Mouse (Mus musculus) cerebellum, postnatal 14 days (tissue): ENCODE results near the gene Cebpz.
A peak's percentile ranks its signal among the peaks of the same experiment; 100 is the strongest.

Experiments
- DNase-seq, 2 experiments: peaks; one replicate each; pipeline ENCODE4 v3.0.0; 2021; ENCODE audit warnings: mixed read lengths in 2 of 2

The Cebpz gene

DNA sequence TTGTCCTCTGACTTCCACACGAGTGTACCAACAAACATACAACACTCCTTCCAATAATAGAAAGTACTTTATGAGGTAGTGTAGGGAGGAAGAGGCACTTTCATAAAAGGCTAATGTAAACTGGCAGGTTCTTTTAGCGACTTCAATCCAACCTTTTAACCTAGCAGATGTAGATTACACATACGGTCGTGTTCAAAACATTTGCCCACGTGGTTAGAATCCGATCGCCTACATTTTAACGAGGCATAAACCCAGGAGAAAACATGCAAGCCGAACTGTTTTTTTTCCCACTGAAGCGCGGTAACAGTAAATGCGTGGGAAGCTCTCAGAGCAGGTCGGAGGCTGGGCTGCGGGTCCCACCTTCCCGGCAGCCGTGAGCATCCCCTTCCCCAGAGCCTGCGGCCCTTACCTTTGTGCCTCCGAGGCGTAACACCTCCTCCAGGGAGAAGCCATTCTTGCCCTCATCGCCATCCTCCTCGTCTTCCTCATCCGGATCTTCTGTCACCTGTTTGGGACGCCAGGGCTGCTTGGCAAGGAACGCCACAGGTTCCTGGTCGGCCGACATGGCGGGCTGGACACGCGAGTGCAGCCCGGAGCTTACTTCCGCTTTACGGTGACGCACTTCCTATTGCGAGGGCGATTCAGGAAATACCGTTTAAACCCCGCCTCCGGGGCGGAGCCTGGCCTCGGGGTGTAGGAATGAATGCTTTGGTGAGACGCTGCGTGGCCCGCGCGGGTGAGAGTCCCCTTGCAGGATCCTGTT, at the start of gene Cebpz, which contains the start of gene Ndufaf7:
Cebpz (minus strand) TSS at position 601 of the 763 bp plus-strand sequence.
Ndufaf7 (plus strand) TSS at position 671 of the 763 bp plus-strand sequence.
- peak; percentile 98 for DNase-seq

DNA sequence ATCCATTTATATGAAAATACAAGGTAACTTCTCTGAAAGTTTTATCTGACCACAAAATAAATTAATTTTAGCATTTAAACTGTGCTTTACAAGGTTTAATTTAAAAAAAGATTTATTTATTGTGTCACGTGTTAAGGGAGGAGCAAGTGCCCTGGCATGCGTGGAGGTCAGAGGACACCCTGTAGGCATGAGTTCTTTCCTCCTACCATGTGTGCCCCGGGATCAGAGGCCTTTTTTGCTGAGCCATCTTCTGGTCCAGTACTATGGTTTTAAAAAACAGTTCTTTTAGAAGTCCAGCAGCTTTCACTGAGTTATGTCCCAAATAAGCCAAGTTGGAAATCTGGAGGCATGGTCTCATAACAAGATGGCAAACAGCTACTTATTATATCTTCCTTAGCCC, 46.9 kb upstream of the Cebpz start:
- DNase-seq = no peak

DNA sequence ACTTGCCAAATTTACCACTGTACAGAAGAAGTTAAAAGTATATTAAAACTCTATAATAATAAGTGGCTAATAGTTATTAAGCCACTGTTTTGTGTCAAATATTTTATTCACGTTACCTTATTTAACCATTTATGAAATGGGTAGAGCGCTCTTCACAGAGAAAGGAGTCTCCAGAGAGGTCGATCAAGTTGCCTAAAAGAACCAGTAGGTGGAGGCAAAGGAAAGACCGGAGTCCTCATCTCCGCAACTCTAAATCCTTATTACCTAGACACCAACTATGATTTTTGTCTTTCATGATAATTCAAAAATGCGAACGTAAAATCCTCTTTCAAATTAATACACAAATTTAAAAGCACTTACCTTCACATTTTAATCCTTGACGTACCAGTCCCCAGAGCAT, 46.3 kb upstream of the Cebpz start:
- no peak for DNase-seq

DNA sequence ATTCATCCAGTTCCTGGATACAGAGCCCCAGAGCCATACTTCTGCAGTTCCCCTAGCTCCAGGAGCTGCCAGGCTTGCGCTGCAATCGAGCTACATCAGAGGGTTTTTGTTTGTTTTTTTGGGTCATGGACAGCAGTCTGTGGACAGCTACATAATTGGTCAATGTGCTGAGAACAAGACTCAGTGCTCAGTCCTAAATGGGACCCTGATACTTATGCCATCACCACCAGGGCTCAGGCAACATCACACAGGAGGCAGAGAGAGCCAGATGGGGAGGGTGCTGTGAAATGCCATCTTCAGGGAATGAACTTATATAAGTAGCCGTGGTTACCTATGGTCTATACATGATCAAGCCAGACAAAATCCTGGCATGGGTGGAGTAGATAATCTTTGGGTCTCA, 31.6 kb upstream of the Cebpz start:
- no peak for DNase-seq

DNA sequence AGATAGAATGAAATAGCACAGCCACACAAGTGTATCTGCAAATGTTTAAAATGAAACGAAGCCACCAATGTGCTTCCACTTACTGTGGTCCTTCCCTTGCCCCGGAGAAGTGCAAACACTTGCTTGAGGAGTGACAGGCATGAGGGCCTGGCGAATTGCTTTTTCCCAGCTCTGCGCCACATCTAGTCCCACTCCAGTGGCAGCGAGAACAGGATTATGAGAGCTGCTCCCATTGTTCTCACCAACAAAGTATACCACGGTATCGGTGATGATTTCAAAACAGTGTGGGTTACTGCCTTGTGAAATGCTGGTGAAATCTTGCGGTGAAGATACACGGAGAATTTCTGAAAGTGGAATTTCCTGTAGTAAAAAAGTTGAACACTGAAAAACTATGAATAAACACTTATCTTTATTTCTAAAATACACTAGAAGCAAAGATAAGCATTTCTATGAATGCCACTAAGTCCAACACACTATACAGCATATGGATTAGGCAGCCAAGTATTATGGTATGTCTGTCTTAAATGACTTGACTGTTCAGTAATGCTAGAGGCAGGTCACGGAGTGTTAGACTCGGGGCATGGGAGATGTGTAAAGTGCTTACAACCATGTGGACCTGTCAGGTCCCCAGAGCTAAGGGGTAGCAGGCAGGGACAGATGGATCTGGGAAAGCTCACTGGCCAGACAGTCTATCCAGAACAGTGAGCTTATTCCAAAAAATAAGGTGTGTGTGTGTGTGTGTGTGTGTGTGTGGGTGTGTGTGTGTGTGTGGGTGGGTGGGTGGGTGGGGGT, 29.4 kb upstream of the Cebpz start:
- DNase-seq = no peak

DNA sequence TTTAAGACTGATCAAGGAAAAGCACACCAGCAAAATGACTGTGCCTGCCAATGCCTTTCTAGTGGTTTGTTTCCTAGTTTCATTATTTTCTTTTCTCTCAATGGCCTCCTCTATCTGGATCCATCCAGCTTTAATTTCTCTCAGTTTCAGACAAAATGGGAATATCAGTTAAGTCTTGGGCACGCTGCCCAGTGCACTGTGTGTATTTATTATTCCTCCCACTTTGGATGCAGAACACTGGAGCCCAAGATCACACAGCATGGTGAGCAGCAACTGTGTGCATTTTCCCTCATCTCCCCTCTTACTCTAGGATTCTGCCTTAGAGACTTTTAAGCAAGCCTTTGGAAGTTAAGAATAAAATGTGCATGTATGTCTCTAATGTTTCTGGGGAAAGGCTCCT, 27.5 kb upstream of the Cebpz start:
- DNase-seq = peak in 1 of 2 experiments; percentile 11

DNA sequence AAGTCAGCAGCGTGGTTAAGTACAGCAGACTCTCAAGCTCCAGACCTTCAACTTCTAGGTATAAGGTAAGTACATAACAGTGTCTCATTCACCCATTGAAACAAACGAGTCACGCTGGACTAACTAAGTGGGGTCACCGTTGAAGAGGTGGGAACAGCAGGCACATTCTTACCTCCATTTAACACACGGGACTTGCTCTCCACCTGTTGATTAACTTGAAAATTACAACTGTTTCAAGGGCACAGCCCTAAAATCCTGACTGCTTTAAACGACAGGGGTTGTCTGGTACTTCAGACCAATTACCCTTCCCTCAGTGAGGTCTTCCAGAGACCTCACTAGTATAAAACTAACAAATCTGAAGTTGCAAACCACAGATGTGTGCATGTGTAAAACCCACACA, 22.6 kb upstream of the Cebpz start:
- DNase-seq = no peak

DNA sequence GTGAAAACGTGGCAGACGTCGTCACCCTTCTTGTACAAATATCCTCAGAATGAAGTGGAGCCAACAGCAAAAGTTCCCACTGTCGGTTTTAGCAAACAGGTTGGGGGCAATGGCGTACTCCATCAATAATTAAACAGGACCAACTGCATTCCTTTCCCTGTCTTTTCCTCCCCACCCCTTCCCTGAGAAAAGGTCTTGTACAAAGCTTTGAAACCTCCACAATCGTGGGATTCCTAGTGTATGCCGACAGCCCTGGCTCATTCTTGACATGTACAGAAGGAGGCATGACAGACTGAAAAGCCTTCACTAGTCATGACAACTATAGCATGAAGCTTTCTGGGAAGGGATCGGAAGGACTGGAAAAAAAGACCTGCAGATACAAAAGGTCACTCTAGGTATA, 16.4 kb upstream of the Cebpz start:
- DNase-seq = no peak

DNA sequence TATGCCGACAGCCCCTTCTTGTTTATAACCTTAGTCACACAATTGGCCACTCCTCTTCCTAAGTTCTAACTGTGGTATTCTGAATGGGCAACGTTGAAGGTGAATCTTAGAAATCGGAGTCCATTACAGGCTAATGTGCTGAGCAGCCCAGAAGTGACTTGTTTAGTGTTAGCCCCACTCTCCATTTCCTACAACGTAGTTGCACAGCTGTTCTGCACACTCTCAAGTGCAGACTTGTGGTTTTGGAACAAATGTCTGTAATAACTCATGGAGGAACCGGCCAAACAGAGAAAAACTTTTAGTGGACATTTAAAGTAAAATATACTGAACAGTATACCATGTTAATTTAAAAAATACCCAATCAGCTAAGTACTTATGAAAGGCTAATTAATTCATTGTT, 15.2 kb upstream of the Cebpz start:
- DNase-seq = no peak

DNA sequence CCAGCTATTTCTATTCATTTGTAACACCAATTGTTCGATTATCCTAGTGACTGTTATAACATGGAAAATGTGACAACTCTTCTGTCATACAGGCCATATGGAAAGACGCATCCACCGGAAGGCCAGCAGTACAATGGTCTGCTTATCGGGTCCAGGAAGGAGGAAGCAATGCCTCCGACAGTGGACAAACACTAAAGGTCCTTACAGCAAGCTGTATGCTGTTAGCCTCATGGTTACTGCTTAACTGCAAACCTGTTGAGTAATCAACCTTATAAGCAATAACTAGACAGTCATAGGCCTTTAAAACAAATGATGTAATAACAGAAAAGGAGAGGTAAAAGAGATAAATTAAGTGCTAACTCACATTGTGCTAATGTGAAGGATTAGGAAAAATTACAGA, 14.4 kb upstream of the Cebpz start:
- DNase-seq = no peak

DNA sequence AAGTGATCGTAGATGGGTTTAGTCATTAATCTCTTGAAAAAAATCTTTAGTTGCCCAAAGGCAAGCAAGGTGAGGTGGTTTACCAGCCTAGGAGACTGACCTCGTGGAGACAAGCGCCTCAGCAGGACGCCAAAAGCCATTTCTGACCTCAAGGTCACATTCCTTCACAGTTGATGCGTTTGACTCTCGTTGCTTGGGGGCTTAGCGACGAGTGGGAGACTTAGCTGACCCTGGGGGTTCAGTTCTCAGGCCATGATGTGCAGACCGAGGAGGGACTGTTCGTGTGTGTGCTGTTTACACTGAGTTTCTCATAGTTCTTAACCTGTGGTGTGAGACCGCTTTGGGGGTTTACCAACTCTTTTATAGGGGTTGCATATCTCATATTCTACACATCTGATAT, 5.7 kb upstream of the Cebpz start:
- DNase-seq = no peak

DNA sequence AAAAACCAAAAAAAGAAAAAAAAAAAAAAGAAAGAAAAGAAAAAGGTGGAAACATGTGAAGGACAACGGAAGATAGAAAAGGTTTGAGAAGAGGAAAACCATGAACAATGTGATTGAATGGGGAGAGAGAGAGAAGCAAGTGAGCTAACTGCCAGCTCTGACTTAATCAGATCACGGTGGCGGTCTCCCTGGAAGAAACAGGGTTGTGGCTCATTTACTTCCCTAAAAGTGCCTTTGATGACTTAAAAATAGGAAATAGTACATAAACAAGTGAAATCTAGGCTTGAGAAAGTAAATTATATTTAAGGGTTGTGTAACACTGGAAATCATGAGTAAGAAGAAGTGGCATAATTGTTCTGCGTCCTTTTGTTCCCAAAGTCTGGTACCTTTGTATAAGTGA, 2.1 kb upstream of the Cebpz start:
- DNase-seq = no peak

DNA sequence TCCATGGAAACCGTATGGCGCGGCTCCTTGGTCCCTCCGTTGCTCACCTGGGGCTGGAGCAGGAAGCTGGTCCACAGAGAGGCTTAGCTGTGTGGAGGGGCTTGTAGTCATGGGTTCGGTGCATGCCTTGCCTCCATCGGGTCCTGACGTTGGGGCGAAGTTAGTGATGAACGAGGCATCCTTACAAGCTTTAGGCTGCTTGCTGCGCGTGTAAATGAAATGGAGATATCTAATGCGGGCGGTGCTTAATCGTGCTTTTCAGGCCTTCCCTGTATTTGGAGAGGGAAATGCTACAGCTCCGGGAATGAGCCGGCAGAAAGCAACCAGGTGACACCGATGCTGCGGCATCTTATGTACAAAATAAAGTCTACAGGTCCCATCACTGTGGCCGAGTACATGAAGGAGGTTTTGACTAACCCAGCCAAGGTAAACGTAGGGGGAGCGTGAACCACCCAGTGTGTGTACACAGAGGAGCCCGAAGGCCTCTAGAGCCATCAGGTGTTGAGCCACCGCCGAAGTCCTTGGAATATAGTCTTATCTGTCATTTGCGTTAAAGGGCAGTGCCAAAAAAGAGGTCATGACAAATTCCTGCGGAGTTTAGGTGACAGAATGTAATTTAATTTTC, 475 bp upstream of the Cebpz start:
- peak in 1 of 2 experiments; percentile 30 for DNase-seq

DNA sequence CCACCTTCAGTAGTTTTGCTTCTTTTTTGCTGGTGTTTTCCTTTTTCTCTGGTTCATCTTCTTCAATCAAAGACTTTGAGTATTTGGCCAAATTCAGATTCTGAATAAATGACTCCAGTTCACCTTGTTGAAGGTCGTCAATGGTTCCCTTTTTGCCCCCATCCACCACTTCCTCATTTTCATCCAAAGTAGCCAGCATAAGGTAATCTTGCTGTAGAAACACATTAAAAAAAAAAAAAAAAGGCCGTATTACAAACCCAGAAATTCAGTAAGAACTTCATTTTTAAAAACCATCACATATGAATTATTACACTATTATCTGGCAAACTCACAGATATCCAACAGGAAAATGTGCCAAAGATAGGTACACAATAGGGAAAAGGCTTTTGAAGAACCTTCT, 1.0 kb downstream of the Cebpz start:
- no peak for DNase-seq

DNA sequence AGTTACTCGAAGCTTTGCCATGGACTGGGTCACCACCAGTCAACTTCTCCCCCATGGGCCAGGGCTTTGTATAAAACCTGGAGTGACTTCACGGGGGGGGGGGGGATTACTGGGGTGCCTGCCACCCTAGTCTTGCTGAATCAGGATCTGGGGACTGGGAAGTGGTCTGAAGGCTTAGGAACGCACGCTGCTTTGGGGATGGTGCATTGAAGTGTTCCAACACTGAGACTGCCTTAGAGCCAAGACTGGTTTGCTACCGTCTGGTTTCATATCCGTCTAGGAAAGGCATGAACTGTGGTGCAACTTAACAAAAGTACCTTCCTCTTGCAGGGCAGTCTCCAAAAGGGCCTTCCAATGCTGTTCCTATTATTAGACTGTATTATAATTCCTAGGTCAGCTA, 19.2 kb downstream of the Cebpz start:
- no peak for DNase-seq

DNA sequence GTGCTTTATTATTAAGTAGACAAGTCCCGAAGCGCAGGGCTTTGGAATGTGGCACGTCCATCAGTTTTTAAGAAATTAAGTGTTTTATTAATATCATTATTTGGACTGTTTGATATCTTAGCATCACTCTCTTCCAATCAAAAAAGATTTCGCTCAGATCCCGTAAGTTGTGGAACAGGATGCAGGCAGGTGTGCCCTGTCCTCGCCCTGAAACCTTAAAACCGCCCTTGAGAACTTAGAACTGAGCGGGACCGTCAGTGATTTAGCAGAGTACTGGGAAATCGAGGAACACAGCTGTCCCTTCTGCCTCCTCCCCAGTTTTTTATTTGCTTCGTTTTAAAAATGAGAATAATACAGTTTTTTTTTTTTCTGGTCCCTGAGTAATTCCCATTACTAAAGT, 20.0 kb downstream of the Cebpz start:
- DNase-seq = no peak

DNA sequence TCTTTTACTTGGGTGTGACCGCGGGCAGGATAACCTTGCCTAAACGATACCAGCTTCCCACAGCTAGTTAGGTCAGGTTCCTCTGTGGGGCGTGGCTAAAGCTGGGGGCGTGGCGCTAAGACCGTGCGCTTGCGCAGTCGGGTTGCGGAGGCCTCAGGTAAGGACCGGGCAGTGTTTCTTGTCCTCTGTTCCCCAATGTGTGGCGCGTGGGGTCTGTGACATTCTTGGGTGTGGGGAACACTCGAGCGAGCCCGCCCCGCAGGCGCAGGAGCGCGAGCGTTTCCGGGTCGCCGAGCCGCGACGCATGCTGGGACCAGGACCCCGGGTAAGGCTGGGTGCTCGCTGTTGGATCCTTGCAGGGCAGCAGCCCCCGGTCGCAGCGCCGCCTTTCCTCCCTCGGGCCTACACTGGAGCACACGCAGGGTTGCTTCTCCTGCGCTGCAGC, 20.5 kb downstream of the Cebpz start, which contains the start of gene Cebpzos:
Cebpzos (plus strand) TSS at position 132 of the 445 bp plus-strand sequence.
- peak; percentile 94 to 95 for DNase-seq

DNA sequence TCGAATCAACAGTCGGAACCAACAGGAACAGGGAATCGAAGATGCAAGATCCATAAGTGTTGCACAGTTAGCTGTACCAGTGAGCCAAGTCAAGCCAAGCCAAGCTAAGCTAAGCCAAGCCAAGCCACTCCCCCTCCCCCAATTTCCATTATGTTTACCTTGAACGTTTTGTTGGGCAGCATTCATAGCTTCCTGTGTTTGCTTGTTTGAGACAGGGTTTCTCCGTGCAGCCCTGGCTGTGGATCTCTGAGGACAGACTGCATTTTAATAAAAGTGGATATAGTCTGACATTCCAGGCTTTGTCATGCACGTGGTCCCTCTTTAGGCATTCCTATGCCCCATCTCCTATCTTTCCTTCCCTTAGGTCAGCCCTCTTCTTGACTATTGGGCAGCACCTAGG, 21.1 kb downstream of the Cebpz start:
- no peak for DNase-seq

DNA sequence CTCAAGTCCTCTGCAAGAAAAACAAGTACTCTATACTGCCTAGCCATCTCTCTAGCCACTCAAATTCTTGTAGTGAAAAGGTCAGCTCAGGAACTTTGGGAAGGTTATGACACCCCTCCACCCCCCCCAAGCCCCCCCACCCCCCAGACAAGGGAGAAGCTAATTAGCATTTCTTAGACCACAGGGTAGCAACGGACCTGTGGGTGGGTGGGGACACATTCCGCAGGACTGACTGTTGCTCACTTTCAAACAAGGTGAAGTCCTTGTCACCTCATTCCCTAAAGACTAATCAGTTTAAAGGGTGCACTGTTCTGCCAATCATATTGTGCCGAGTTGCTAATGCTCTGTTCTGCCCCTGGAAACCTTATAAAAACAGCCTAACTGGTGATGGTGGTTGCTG, 22.9 kb downstream of the Cebpz start:
- no peak for DNase-seq

DNA sequence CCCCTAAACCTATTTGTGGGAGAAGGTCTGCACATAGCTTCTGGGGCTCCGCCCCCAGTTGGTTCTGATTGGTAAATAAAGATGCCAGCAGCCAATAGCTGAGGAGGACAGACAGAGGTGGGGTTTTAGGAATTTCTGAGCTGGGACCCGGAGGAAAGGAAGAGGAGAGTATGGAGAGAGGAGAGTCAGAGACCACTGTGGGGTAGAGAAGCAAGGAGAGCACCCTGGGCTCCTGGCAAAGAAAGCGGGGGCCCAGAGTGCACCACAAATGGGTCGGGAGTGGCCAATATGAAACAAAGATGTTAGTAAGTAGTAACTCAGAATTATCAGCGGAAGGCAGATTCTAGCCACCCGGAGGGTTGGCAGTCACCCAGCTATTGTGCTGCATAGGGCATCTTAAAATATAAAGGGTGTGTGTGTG, 24.0 kb downstream of the Cebpz start:
- peak; percentile 58 to 73 for DNase-seq

DNA sequence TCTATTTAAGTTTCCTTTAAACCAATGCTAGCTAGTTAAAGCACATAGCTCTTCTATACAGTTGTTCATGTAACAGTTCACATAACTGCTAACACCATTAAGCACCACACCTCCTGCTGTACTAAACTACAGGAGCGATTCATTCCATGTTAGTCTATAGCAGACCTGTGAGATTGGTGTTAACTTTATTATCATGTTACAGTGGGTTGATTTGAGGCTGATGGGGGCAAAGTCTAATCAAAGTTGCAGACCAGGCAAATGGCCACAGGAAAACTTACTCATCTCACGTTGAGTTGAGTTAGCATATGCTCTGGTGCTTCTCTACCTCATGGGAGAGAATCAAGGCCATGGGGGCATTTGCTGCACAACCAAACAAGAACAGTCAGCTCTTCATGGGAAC, 27.5 kb downstream of the Cebpz start:
- no peak for DNase-seq

DNA sequence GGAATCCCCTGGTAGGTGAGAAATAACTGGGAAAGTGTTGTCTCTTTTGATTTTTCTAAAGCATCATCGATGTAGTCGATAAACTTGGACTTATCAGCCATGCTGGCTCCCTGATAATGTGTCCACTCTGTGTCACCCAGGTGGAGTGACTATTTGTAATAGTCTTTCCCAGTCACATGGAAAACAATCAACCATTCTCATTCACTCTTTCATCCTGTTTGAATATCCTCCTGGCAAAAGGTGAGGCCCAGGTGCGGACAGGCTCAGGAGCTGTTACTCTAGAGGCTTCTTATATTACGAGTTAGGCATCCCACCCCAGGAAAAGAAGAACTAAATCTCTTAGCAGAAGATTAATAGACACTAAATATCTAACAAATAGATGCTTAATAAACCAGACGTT, 30.0 kb downstream of the Cebpz start, which contains the start of gene Sult6b1:
Sult6b1 (minus strand) TSS at position 101 of the 400 bp plus-strand sequence.
- DNase-seq = no peak

DNA sequence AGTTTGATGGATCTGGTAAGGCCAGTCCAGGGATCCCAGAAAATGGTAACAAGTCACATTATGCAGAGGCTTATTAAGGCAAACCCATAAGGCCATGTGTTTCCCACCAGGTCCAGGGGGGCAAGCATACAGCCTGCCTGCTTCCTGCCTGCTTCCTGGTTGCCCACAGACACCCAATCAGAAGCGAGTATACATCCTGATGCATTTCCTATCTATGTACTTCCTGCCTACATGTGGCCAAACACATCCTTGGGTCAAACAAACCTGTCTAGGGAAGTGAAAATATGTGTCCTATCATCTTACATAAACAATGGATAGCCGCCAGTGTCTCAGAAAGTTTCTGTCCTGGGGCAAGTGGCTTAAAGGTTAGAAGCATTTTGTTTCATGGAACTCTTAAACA, 33.7 kb downstream of the Cebpz start:
- DNase-seq = no peak
